Mouse (Mus musculus) heart, adult 2 months (tissue): ENCODE data around the gene Lmntd2.

ENCODE experiments used
- CTCF ChIP-seq: fragments of 200-600 bp; IDR thresholded peaks from 2 replicates; pipeline ENCODE4 v1.8.1; 2022; ENCODE audit warnings: antibody characterized with exemption, mild to moderate bottlenecking, moderate library complexity
- EP300 ChIP-seq: fragments of 200-500 bp; IDR thresholded peaks from 2 replicates; pipeline ENCODE4 v1.6.1; 2011; ENCODE audit warnings: low read depth, low read length, control low read depth; ENCODE audit not compliant: insufficient read depth
- POLR2A ChIP-seq: fragments of 200-500 bp; IDR thresholded peaks from 2 replicates; pipeline ENCODE4 v1.6.1; 2011; ENCODE audit warnings: mild to moderate bottlenecking, low read depth, low read length, control low read depth; ENCODE audit not compliant: insufficient read depth

DNA sequence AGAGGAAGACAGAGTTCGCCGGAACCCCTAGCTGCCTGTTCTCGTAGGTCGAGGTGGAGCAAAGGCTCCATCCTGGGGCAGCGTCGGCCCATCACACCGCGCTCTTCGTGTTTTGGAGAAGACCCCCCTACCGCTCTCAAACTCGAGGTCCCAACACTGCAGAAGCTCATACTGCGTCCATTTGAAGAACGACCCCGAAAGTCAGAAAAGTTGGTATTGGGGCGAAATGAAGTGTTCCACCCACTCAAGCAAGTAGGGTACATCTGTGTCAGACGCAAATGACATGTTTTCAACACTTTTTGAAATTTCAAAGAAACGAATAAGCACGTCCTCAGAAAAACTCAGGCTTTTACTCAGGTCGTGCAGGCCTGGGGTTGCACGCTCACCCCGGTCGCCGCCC, 19.5 kb downstream of the Lmntd2 start:
- TF ChIP-seq POLR2A: no peak
- TF ChIP-seq CTCF: no peak
- TF ChIP-seq EP300: no peak
